Mouse (Mus musculus) CD4-positive, CD25-positive, alpha-beta regulatory T cell, adult 4 months (primary cell): ENCODE results near the gene Afmid. TPM values are rescaled to one million over a fixed set of nuclear protein-coding genes. Genes with fewer than 3 reads are reported as not detected.
A peak's percentile ranks its signal among the peaks of the same experiment; 100 is the strongest.
"Not testable (repeated sequence)": the region's sequence is repeated elsewhere in the genome, so short reads cannot be mapped to it uniquely, and the experiment has no call there.

ENCODE experiments used
- ATAC-seq: one replicate; pipeline ENCODE4 v1.8.0; 2017
- polyA plus RNA-seq, 2 experiments: library from polyadenylated mRNA; unstranded; fragments of 100-300 nt; shearing (Covaris generic); gene quantifications; one replicate each; pipeline ENCODE4 v1.2.1; 2017

Afmid gene
- polyA plus RNA-seq, 2 experiments from 2014 or later = 24.8 to 42.0 TPM

DNA sequence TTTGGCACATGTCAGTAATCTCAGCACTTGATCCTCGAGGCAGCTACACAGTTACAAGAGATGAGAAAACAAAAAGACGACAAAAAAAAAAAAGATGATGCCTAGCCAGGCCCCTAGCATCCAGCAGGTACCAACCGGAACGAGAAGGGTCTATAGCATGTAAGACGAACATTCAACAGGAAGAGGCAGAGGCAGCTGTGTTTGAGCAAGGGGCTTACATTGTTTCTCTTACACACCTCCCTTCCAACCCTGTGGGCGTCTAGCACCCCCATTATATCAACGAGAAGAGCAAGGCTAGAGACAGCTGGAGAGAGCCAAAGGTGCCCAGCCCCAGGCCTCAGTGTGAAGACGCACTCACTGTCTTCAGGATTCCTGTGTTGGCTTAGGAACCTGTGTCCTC lies 1.2 kb downstream of the Afmid start:
- no peak for ATAC-seq

DNA sequence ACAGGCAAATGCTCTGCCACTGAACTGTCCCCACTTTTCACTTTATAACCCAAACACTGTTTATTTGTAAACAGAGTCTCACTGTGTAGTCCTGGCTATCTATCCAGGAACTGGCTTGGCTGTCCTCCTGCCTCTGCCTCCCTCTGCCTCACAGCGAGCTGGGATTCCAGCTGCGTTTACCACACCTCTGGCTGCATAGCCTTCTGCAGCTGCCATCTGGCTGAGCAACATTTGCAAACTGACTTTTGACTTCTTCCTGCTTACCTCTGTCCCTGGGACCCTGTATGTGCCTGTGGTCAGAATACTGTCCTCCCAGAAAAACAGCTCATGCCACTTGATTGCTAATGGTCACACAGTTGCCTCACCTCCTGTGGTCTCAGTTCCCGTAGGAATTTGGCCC lies 1.7 kb downstream of the Afmid start:
- ATAC-seq = no peak

DNA sequence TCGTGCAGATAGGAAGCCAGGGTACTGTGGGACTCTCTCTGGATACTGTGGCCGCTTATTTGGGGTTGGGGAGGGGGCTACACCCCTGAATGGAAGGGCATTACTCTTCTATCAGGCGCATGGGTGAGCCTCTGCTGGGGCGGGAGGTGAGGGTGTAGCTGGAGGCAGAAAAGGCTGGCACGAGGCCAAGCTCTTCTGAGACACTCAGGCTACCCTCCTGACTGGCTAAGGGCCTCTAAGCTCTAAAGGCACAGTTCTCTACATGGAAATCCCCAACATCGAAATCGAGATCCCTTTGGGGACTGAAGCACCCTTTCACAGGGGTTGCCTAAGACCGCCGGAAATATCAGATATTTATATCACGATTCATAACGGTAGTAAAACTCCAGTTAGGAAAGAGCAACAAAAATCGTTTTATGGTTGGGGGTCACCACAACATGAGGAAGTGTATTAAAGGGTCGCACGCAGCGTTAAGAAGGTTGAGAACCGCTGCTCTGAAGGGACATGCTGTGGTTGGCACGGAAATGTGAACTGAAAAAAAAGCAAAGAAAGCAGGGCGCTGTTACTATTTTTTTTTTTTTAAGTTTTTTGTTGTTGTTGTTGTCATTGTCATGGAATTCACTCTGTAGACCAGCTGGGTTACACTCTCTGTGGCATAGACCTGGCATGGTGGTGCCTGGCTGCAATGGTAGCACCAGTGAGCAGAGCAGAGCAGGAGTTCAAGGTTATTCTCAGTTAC lies 2.6 kb downstream of the Afmid start:
- ATAC-seq = peak; percentile 55

DNA sequence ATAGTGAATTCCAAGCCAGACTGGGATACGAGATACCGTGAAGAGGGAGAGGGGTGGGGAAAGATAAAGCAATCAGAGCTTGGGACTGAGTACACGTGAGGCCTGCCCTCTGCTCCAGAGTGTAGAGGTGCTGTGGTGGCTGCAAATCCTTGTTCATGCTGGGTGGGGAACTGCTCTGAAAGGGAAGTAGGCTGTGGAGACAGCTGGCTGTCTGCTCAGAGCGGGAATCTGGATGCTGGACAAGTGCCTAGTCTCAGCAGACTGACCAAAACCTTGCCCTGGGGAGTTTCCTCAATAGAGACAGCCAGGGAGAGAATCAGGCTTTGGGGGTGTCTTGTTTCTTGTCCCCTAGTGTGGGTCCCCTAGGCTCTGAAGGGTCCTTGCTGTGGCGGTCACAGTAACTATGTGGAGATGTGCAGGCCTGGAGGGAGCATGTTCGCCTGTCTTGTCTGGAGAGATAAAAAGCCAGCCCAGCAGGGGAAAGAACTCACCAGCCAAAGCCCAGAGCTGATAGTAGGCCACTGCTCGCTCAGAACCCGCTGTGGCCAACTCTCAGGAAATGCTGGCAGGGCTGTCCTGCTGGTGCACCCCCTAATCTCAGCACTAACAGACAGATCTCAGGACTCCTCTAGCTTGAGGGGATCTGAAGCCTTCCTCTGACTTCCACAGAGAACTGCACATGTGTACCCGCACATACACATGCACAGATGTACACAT lies 3.3 kb downstream of the Afmid start:
- no peak for ATAC-seq

DNA sequence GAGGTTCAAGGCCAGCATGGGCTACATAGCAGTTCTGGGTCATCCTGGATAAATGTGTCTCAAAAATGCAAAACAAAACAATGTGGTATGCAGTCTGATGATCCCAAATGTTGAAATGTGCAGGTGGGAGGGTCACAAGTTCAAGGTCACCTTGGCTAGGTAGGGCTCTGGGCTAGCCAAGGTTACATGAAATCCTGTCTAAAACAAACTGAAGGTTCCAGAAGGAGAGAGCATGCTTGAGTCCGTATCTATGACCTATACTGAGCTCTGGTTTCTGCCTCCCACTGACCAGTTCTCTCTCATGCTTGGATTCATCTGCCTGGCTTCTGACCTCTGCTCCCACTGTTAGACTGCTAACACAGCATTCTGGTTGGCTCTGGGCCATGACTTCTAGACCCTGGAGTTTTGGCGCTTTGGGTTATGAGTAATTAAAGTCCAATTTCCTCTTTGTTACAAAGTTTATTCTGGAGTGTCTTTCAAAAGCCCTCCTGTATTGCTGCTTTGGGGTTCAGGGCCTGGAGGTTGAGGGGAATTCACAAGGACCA lies 4.0 kb downstream of the Afmid start:
- no peak for ATAC-seq

DNA sequence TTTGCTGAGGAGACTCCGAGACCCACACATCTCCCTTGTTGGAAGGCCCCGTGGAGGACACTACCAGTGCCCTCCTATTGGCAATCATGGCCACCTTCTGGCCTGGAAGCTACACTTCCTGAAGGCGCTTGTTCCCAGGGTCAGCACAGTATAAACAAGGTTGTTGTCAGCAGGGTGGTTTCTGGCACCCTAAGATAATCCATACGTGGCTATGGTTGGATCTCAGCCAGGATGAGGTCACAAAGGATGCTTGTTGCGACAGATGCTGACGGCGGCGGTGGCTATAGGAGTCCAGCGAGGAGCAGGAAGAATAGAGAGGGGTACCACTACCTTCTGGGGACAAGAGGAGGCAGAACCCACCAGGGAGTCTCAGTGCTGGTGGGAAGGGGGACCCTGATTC lies 4.7 kb downstream of the Afmid start:
- ATAC-seq = no peak

DNA sequence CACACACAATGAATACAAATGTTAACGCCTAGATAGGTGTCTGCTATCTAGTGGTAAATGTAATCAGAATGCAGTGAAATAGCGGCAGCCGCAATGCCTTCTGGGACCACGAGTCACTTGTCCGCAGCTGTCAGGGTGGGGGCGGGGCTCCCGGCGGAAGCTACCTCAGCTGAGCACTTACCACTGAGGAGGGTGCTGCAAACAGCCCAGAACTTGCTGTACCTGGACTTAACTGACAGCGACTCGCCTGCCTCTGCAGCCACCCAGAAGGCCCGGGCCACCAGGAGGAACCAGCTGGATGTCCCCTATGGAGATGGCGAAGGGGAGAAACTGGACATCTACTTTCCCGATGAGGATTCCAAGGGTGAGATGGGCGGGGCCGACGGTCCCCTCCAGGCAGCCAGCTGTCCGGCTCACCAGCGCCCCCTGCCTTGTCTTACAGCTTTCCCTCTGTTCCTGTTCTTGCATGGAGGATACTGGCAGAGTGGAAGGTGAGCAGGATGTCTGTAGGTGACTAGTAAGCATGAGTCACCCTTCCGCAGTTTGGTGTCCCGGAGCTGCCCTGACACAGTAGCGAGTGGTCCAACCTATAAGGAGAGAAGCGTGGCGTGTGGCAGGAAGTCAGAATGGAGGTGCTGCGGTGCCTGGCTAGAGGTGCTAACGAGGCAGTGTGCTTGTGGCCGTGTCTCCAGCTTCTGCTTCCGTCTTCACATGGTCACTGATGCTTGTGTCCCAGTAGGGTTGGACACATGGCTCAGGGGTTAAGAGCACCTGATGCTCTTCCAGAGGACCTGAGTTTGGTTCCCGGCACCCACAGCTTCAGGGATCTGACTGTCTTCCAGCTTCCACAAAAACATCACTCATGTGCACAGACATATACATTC lies 6.6 kb downstream of the Afmid start:
- ATAC-seq = peak; percentile 88

DNA sequence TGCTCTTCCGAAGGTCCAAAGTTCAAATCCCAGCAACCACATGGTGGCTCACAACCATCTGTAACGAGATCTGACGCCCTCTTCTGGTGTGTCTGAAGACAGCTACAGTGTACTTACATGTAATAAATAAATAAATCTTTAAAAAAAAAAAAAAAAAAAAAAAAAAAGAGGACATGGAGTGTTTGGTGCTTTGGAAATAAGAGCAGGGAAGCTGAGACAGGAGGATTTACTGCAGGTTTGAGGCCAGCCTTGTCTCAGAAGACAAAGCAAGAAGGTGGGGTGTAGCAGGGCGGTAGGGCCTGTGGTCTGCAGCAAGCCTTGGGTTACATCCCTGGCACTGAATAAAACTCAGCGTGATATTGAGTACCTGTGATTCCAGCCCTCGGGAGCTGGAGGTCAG lies 7.8 kb downstream of the Afmid start:
- not testable (repeated sequence) for ATAC-seq

DNA sequence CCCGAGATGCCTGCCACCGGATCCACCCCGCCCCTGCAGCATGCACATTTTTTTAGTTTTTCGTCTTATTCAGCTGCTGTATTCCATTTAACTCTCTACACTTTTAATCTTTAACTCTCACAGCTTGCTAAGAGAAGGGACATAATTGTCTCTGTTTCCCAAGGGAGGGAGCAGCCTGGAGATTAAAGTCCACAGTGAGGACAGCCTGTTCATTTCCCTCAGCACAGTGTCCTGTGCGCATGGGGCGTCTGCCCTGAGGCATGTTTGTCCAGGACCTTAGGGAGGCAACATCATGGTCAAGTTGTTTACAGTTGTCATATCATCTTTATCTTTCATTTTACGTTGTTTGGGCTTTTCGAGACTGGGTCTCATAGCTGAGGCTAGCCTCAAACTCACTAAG lies 8.4 kb downstream of the Afmid start:
- no peak for ATAC-seq

DNA sequence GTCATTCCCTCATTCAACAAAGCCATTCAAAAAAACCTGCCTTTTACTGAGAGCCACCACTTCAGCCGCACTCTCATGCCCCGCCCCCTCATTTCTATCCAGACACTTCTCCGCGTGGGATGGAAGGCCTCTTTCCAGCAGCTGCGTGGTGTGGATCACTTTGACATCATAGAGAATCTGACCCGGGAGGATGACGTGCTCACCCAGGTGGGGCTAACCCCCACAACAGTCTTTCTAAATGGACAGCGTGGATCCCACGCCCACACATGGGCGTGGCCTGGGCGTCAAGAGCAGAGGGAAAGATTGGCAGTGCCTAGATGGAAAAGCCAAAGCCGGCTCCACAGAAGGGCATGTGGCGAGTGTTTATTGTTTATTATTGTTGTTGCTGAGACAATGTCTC lies 10.6 kb downstream of the Afmid start:
- no peak for ATAC-seq

DNA sequence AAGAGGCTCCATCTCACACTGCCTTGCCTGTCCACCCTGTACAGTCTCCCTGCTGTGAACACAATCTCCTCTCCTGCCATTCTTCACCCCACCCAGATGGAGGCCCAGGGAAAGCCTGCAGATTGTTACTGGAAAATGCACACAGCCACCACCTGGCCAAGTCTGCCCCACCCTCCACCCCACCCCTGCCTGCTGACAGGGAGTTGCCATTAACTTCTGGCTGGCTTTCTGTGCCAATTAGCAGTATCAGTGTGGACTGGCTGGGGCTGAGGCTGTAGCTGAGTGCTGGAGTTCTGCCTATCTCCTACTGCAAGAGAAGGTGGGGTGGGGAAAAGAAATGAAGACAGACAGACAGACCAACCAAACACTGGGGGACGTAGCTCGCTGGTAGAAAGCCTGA lies 12.8 kb downstream of the Afmid start:
- no peak for ATAC-seq

DNA sequence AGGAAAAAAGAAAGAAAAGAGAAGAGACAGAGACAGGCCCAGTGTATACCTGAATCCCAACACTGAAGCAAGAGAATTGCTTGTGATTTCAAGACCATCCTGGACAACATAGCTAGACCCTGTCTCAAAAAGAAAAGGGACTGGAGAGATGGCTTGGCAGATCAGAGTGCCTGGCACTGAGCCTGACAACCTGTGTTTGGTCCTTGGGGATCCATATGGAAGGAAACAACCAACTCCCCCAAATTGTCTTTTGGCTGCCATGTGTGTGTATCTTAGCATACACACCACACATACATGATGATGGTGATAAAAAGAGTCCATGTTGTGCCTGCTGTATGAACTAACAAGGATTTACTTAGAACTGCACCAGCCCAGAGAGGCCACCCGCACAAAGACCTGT lies 13.3 kb downstream of the Afmid start:
- ATAC-seq = no peak

DNA sequence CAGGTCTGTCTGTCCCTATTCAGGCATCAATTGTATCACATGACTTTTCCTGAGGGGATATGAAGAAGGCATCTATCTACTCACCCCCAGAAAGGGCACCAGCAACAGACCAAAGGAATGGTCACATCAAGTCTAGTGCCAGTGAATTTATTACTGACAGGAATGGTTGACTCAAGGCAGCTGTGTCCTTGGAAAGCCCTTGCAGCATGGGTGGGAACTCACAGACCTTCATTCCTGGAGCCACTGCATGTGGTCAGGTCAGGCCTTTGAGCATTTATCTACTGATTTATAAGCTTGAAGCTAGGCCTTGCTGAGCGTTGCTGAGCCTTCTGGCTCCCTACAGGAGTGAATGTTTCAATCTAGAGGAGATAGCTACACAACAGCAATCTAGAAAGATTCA lies 15.2 kb downstream of the Afmid start:
- no peak for ATAC-seq

DNA sequence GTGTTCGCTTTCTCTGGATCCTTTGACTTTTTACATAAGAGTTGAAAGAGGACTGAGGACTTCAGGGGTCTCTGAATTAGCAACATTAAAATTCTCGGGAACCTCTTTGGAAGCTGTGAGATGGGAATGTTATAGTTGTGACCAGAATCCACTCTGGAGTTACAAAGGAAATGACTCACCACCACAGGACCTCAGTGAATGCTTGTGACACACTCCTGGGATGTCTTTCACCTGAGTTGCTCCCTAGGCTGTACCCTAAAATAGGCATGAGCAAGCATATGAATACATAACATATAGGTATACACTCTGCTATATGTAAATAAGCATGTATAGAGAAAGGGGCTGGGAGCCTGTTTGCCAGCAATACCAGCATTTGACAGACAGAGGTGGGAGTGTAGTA lies 17.7 kb downstream of the Afmid start:
- no peak for ATAC-seq

DNA sequence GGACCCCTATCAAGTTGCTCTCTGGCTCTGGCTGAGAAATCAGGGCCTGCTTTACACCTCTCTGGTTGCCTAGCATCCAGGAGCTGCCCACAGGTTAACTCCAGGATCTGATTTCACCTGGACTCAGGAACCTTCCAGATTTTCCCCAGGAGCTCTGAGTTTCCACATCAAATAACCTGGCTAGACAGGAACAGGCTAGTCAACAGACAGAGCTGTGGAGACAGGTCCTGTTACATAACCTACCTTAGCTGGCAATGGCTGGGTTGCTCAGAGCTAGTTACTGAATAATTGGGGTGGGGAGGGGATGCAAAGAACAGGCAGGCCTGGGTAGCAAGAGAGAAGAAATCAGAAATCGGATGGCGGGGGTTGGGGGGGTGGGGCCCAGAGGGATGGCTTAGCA lies 19.3 kb downstream of the Afmid start:
- ATAC-seq = no peak

DNA sequence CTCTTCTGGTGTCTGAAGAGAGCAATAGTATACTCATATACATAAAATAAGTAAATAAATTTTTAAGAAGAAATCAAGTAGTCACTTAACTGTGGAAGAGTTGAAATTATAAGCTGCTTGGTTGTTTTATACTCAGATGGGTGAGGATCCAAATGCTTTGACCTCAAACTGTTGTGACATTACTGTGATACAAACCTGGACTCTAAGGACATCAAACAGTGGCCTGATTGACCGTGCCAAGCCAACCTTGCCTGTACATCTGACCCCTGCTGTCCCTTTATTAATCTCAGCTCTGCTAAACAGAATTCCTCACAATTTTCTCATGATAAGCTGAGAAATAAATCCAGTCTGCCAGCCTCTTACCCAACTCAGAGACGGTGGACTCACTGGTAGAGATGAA lies 19.9 kb downstream of the Afmid start:
- ATAC-seq = no peak

DNA sequence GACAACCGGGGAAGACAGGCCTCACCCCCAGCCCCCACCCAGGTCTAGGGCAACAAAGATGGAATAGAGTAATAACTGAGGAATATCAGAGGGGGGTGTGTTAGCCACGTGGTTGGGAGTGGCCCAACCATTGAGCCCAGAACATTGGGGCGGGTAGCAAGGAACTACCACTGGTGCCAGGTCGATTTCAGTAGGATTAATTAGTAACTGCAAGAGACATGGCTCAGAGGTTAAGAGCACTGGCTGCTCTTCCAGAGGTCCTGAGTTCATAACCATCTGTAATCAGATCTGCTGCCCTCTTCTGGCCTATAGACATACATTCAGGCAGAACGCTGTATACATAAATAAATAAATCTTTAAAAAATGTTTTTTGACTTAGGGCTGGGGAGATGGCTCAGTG lies 20.9 kb downstream of the Afmid start:
- ATAC-seq = no peak

DNA sequence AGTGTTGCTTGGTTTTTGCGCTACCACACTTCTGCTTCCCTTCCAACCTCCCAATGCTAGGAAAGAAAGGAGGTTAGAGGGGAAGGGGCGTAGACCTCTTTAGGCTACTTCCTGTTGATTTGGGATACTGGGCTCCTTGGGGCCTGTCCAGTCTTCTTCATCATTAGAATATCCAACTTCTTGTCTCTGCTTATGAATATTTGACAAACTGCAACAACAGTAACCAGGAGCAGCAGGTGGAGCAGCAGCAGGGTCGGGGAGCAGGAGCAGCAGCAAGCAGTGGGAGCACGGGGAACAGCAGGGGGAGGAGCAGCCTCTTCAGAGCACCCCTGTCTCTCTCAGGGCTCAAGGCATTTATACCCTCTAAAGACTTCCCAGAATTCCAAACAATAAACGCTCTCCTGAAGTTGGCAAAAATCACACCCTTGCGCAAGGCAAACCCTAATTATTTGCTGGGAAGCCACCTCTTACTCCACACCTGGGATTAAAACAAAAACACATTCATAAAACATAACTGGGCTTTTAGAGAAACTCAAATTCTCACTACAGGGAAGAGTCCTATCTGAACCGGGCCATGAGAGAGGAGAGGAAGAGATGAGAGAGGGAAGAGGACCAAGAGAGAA lies 22.0 kb downstream of the Afmid start:
- ATAC-seq = no peak

DNA sequence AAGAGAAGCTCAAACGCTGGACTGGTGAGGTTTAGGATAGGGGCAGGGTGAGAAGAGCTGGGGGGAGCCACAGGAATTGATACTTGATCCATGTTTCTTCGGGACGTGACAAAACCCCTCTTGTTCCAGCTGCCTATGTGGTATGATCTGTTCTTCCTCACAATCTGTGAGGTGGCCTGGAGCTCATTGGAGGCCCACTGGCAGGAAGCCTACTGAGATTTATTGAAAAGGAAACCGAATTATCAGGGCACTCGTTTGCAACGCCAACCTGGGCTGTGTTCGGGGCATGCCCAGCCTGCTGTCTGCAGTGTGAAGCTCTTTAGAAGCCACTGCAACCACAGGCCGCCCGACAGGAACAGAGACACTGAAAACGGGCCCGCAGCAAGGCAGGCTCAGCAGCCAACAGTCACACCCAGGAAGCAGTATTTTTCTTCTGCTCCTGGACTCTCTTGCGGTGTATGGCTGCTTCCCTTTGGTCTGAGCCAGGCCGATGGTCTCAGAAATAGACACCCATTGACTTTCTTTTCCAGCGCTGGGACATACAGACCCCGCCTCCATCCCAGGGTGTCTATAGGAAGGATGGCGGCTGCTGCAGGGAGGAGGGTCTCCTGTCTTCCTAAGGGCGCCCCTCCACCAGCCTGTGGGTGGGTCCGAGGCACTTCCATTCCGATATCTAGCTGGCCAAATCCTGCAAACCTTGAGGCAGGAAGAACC lies 22.7 kb downstream of the Afmid start:
- peak; percentile 77 for ATAC-seq

DNA sequence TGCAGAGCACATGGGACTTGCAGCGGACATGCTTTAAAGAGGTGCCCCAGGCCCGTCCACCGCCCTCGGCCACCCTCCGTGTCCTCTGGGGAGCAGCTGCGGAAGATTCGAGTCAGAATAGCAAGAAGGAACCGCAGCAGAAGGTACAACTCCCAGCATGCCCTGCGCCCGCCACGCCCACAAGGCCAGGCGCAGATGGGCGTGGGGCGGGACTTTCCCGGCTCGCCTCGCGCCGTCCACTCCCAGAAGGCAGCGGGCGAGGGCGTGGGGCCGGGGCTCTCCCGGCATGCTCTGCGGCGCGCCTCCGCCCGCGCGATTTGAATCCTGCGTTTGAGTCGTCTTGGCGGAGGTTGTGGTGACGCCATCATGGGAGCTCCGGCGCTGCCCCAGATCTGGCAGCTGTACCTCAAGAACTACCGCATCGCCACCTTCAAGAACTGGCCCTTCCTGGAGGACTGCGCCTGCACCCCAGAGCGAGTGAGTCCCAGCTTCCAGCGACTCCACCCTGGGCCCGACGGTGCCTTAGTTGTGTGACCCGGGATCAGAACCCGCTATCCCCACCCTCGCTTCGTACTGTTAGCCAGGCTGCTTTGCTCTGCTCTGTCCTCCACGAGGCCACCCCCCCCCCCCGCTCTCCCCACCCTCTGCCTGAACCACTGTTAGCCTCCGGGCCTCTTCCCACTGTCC lies 23.4 kb downstream of the Afmid start, which contains the start of gene Birc5:
TSS of gene Birc5 (plus strand) at position 267 of the 687 bp plus-strand sequence.
- peak; percentile 91 for ATAC-seq

DNA sequence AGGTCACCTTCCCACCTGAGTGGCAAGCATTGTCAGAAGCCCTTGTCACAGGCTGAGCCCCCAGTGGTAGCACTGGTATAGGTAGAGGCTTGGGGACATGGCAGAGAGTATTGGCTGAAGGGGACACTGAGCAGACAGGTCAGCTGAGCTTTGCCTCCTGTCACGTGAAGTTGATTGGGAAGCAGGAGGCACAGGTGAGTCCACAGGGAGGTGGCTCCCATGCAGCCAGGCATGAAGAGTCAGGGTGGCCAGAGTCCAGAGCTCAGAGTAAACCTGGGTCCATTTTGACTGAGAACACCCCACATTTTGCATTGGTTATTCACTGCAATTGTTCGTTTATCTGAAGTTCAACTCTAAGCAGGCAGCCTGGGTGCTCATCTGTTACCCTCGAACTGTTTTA lies 27.2 kb downstream of the Afmid start:
- no peak for ATAC-seq
